Mouse (Mus musculus) lung, postnatal 36 days (tissue): ENCODE results near the gene Unc45b.

ENCODE experiments used
- DNase-seq: peaks from one replicate; pipeline ENCODE4 v3.0.0; 2022; ENCODE audit warnings: mixed read lengths

Unc45b gene

GRCm38 (mm10) chr11:82910250-82910649, at the start of gene Unc45b:
Gene Unc45b, plus strand, starts transcription at chr11:82910550.
- DNase-seq: no peak

- DNase-seq: no peak
Measured at GRCm38 (mm10) chr11:82860759-82861158, 49.6 kb upstream of the Unc45b start.

- no peak for DNase-seq
Measured at GRCm38 (mm10) chr11:82861558-82861957, 48.8 kb upstream of the Unc45b start.

- no peak for DNase-seq
Measured at GRCm38 (mm10) chr11:82862638-82863037, 47.7 kb upstream of the Unc45b start.

- DNase-seq: no peak
Measured at GRCm38 (mm10) chr11:82863059-82863458, 47.3 kb upstream of the Unc45b start.

- no peak for DNase-seq
Measured at GRCm38 (mm10) chr11:82863488-82863931, 46.8 kb upstream of the Unc45b start.

GRCm38 (mm10) chr11:82865957-82866356, 44.4 kb upstream of the Unc45b start:
- DNase-seq: no peak

GRCm38 (mm10) chr11:82866850-82867564, 43.3 kb upstream of the Unc45b start:
- no peak for DNase-seq

GRCm38 (mm10) chr11:82867956-82868355, 42.4 kb upstream of the Unc45b start:
- DNase-seq: no peak

GRCm38 (mm10) chr11:82869506-82870172, 40.7 kb upstream of the Unc45b start:
- DNase-seq: no peak

GRCm38 (mm10) chr11:82870173-82871030, 39.9 kb upstream of the Unc45b start:
- peak; percentile 61 for DNase-seq

- peak; percentile 97 for DNase-seq
Measured at GRCm38 (mm10) chr11:82871031-82871446, 39.3 kb upstream of the Unc45b start, which contains the start of gene Rffl. Gene Rffl, minus strand, starts transcription at chr11:82871210.

- no peak for DNase-seq
Measured at GRCm38 (mm10) chr11:82874924-82875323, 35.4 kb upstream of the Unc45b start.

- DNase-seq: no peak
Measured at GRCm38 (mm10) chr11:82875631-82876030, 34.7 kb upstream of the Unc45b start.

GRCm38 (mm10) chr11:82877726-82878344, 32.5 kb upstream of the Unc45b start:
- no peak for DNase-seq

GRCm38 (mm10) chr11:82883180-82883579, 27.2 kb upstream of the Unc45b start:
- DNase-seq: no peak

GRCm38 (mm10) chr11:82886559-82886958, 23.8 kb upstream of the Unc45b start:
- DNase-seq: peak; percentile 7

GRCm38 (mm10) chr11:82888491-82888946, 21.8 kb upstream of the Unc45b start:
- DNase-seq: peak; percentile 22

GRCm38 (mm10) chr11:82889524-82890341, 20.6 kb upstream of the Unc45b start:
- peak; percentile 32 for DNase-seq

- peak; percentile 97 for DNase-seq
Measured at GRCm38 (mm10) chr11:82890342-82890762, 20.0 kb upstream of the Unc45b start, which contains the start of gene Rad51d. Gene Rad51d, minus strand, starts transcription at chr11:82890614.

GRCm38 (mm10) chr11:82891936-82892335, 18.4 kb upstream of the Unc45b start, which contains the start of gene Fndc8:
Gene Fndc8, plus strand, starts transcription at chr11:82892124.
- DNase-seq: no peak
